Mouse (Mus musculus) embryo, embryonic 10 days (tissue): ENCODE data around the gene Depdc1b.

Source experiments
- DNase-seq: peaks from one replicate; pipeline ENCODE4 v3.0.0-alpha.2; 2015; ENCODE audit warnings: low spot score

Depdc1b gene

GRCm38 (mm10) chr13:108315702-108316486 is at the start of gene Depdc1b:
TSS of gene Depdc1b (plus strand) at chr13:108316332.
- DNase-seq: peak; percentile 98

- no peak for DNase-seq
These were observed 48.1 kb upstream of the Depdc1b start for GRCm38 (mm10) chr13:108267841-108268634.

GRCm38 (mm10) chr13:108271458-108272148 is 44.5 kb upstream of the Depdc1b start:
- peak; percentile 14 for DNase-seq

- no peak for DNase-seq
These were observed 43.8 kb upstream of the Depdc1b start for GRCm38 (mm10) chr13:108272332-108272731.

- DNase-seq: no peak
These were observed 43.1 kb upstream of the Depdc1b start for GRCm38 (mm10) chr13:108273034-108273433.

- DNase-seq: no peak
These were observed 42.7 kb upstream of the Depdc1b start for GRCm38 (mm10) chr13:108273456-108273855.

- no peak for DNase-seq
These were observed 39.6 kb upstream of the Depdc1b start for GRCm38 (mm10) chr13:108276561-108276960.

GRCm38 (mm10) chr13:108277320-108277719 is 38.8 kb upstream of the Depdc1b start:
- no peak for DNase-seq

GRCm38 (mm10) chr13:108278592-108278991 is 37.5 kb upstream of the Depdc1b start:
- DNase-seq: peak; percentile 21

GRCm38 (mm10) chr13:108284312-108284711 is 31.8 kb upstream of the Depdc1b start:
- no peak for DNase-seq

- no peak for DNase-seq
These were observed 28.2 kb upstream of the Depdc1b start for GRCm38 (mm10) chr13:108287953-108288352.

GRCm38 (mm10) chr13:108289436-108289835 is 26.7 kb upstream of the Depdc1b start:
- DNase-seq: no peak

- no peak for DNase-seq
These were observed 25.8 kb upstream of the Depdc1b start for GRCm38 (mm10) chr13:108290314-108290713.

GRCm38 (mm10) chr13:108297350-108298093 is 18.6 kb upstream of the Depdc1b start:
- DNase-seq: peak; percentile 77

GRCm38 (mm10) chr13:108298241-108298640 is 17.9 kb upstream of the Depdc1b start:
- DNase-seq: no peak

- DNase-seq: peak; percentile 70
These were observed 15.7 kb upstream of the Depdc1b start for GRCm38 (mm10) chr13:108300346-108300950.

GRCm38 (mm10) chr13:108301411-108301810 is 14.7 kb upstream of the Depdc1b start:
- DNase-seq: peak; percentile 27

GRCm38 (mm10) chr13:108302957-108303675 is 13.0 kb upstream of the Depdc1b start:
- DNase-seq: no peak

- no peak for DNase-seq
These were observed 12.3 kb upstream of the Depdc1b start for GRCm38 (mm10) chr13:108303841-108304240.

GRCm38 (mm10) chr13:108304680-108305079 is 11.5 kb upstream of the Depdc1b start:
- DNase-seq: no peak

GRCm38 (mm10) chr13:108316487-108316903 is 363 bp downstream of the Depdc1b start:
- DNase-seq: peak; percentile 77
